Mouse (Mus musculus): Measurements from ENCODE around the gene Tmem59l. TPM values are rescaled to one million over a fixed set of nuclear protein-coding genes. Genes with fewer than 3 reads are reported as not detected.

The Tmem59l gene
- polyA plus RNA-seq, 1 experiment from 2014 or later: 84.4 TPM

GRCm38 (mm10) chr8:70447639-70448420, 39.3 kb downstream of the Tmem59l start:
- WGBS: 76% methylated on average over 19 of the region's 19 CpGs
- Histone ChIP-seq H3K4me3 (ENCODE audit: low read depth, low read length) (no peak overlapping the region), H3K4me2 (ENCODE audit: low read length) (no peak overlapping the region), H3K36me3 (ENCODE audit: control insufficient read depth, insufficient read depth, low read length) (peaks cover 14% of the 10 kb centered on the region; the same call in 1 of the 2 replicates), H3K9me3 (replicated peaks; ENCODE audit: control insufficient read depth, low read length) (no peaks in the 10 kb centered on the region), H3K9ac (ENCODE audit: low read length) (no peak overlapping the region), H3K4me1 (ENCODE audit: control insufficient read depth, insufficient read depth, low read length) (no peaks in the 10 kb centered on the region), H3K27ac (ENCODE audit: low read depth, low read length) (no peak overlapping the region; the same call in 1 of the 2 replicates), H3K27me3 (replicated peaks; ENCODE audit: control insufficient read depth, insufficient read depth, low read length) (no peaks in the 10 kb centered on the region)
- DNase-seq (ENCODE audit: low spot score): peak; percentile 30
- ATAC-seq: 0 out of 2 replicates have a peak, but pooled peaks have one; percentile 34

GRCm38 (mm10) chr8:70445988-70446387, 41.2 kb downstream of the Tmem59l start:
- Histone ChIP-seq H3K9ac (ENCODE audit: low read length) (no peak overlapping the region), H3K27me3 (replicated peaks; ENCODE audit: control insufficient read depth, insufficient read depth, low read length) (no peaks in the 10 kb centered on the region), H3K27ac (ENCODE audit: low read depth, low read length) (no peak overlapping the region), H3K4me2 (ENCODE audit: low read length) (no peak overlapping the region), H3K9me3 (replicated peaks; ENCODE audit: control insufficient read depth, low read length) (no peaks in the 10 kb centered on the region), H3K4me1 (ENCODE audit: control insufficient read depth, insufficient read depth, low read length) (no peaks in the 10 kb centered on the region), H3K4me3 (ENCODE audit: low read depth, low read length) (no peak overlapping the region), H3K36me3 (ENCODE audit: control insufficient read depth, insufficient read depth, low read length) (no peaks in the 10 kb centered on the region)
- ATAC-seq: no peak
- WGBS: 68% methylated on average over 1 of the region's 1 CpGs
- no peak for DNase-seq (ENCODE audit: low spot score)

GRCm38 (mm10) chr8:70443326-70443725, 43.8 kb downstream of the Tmem59l start:
- no peak for DNase-seq (ENCODE audit: low spot score)
- Histone ChIP-seq H3K4me1 (ENCODE audit: control insufficient read depth, insufficient read depth, low read length) (peaks cover 9% of the 10 kb centered on the region), H3K4me3 (ENCODE audit: low read depth, low read length) (no peak overlapping the region), H3K27ac (ENCODE audit: low read depth, low read length) (no peak overlapping the region), H3K9me3 (replicated peaks; ENCODE audit: control insufficient read depth, low read length) (no peaks in the 10 kb centered on the region), H3K27me3 (replicated peaks; ENCODE audit: control insufficient read depth, insufficient read depth, low read length) (no peaks in the 10 kb centered on the region), H3K9ac (ENCODE audit: low read length) (no peak overlapping the region), H3K4me2 (ENCODE audit: low read length) (no peak overlapping the region), H3K36me3 (ENCODE audit: control insufficient read depth, insufficient read depth, low read length) (no peaks in the 10 kb centered on the region)
- ATAC-seq: no peak
- WGBS: 84% methylated on average over 4 of the region's 4 CpGs

GRCm38 (mm10) chr8:70441565-70441964, 45.6 kb downstream of the Tmem59l start:
- H3K9ac ChIP-seq (ENCODE audit: low read length): no peak overlapping the region
- DNase-seq (ENCODE audit: low spot score) (no peak), ATAC-seq (no peak)
- H3K4me1 ChIP-seq (ENCODE audit: control insufficient read depth, insufficient read depth, low read length): peaks cover 11% of the 10 kb centered on the region
- WGBS: 76% methylated on average over 3 of the region's 3 CpGs
- no peaks in the 10 kb centered on the region for H3K9me3 ChIP-seq (replicated peaks; ENCODE audit: control insufficient read depth, low read length)
- H3K36me3 ChIP-seq (ENCODE audit: control insufficient read depth, insufficient read depth, low read length): no peaks in the 10 kb centered on the region
- H3K27ac ChIP-seq (ENCODE audit: low read depth, low read length): no peak overlapping the region
- no peak overlapping the region for H3K4me2 ChIP-seq (ENCODE audit: low read length)
- H3K4me3 ChIP-seq (ENCODE audit: low read depth, low read length): no peak overlapping the region
- H3K27me3 ChIP-seq (replicated peaks; ENCODE audit: control insufficient read depth, insufficient read depth, low read length): no peaks in the 10 kb centered on the region

GRCm38 (mm10) chr8:70440246-70440645, 46.9 kb downstream of the Tmem59l start:
- H3K27me3 ChIP-seq (replicated peaks; ENCODE audit: control insufficient read depth, insufficient read depth, low read length): no peaks in the 10 kb centered on the region
- ATAC-seq (no peak), DNase-seq (ENCODE audit: low spot score) (no peak)
- peak overlapping the region; percentile 62; the same call in 1 of the 2 replicates for H3K4me3 ChIP-seq (ENCODE audit: low read depth, low read length)
- H3K4me2 ChIP-seq (ENCODE audit: low read length): peak overlapping the region; percentile 60
- peaks cover 11% of the 10 kb centered on the region for H3K4me1 ChIP-seq (ENCODE audit: control insufficient read depth, insufficient read depth, low read length)
- 59% methylated on average over 3 of the region's 3 CpGs for WGBS
- H3K9me3 ChIP-seq (replicated peaks; ENCODE audit: control insufficient read depth, low read length): no peaks in the 10 kb centered on the region
- peak overlapping the region; percentile 65; the same call in 1 of the 2 replicates for H3K9ac ChIP-seq (ENCODE audit: low read length)
- no peaks in the 10 kb centered on the region for H3K36me3 ChIP-seq (ENCODE audit: control insufficient read depth, insufficient read depth, low read length)
- H3K27ac ChIP-seq (ENCODE audit: low read depth, low read length): no peak overlapping the region

GRCm38 (mm10) chr8:70439848-70440179, 47.3 kb downstream of the Tmem59l start:
- Histone ChIP-seq H3K4me2 (ENCODE audit: low read length) (peak overlapping the region; percentile 60), H3K9ac (ENCODE audit: low read length) (peak overlapping the region; percentile 65), H3K27ac (ENCODE audit: low read depth, low read length) (no peak overlapping the region), H3K4me1 (ENCODE audit: control insufficient read depth, insufficient read depth, low read length) (peaks cover 11% of the 10 kb centered on the region), H3K4me3 (ENCODE audit: low read depth, low read length) (peak overlapping the region; percentile 62), H3K36me3 (ENCODE audit: control insufficient read depth, insufficient read depth, low read length) (no peaks in the 10 kb centered on the region), H3K9me3 (replicated peaks; ENCODE audit: control insufficient read depth, low read length) (no peaks in the 10 kb centered on the region), H3K27me3 (replicated peaks; ENCODE audit: control insufficient read depth, insufficient read depth, low read length) (no peaks in the 10 kb centered on the region)
- ATAC-seq (no peak), DNase-seq (ENCODE audit: low spot score) (no peak)
- WGBS: 4% methylated on average over 7 of the region's 7 CpGs

- peak within 1 kb of the TSS; percentile 88 for H3K27ac ChIP-seq (ENCODE audit: low read depth, low read length)
- no peaks in the 10 kb centered on the region for H3K27me3 ChIP-seq (replicated peaks; ENCODE audit: control insufficient read depth, insufficient read depth, low read length)
- H3K4me2 ChIP-seq (ENCODE audit: low read length): peak within 1 kb of the TSS; percentile 83
- H3K4me3 ChIP-seq (ENCODE audit: low read depth, low read length): peak within 1 kb of the TSS; percentile 62
- no peaks in the 10 kb centered on the region for H3K9me3 ChIP-seq (replicated peaks; ENCODE audit: control insufficient read depth, low read length)
- no peaks in the 10 kb centered on the region for H3K36me3 ChIP-seq (ENCODE audit: control insufficient read depth, insufficient read depth, low read length)
- ATAC-seq (peak; percentile 98), DNase-seq (ENCODE audit: low spot score) (peak; percentile 98)
- H3K4me1 ChIP-seq (ENCODE audit: control insufficient read depth, insufficient read depth, low read length): peaks cover 11% of the 10 kb centered on the region
- peak within 1 kb of the TSS; percentile 68 for H3K9ac ChIP-seq (ENCODE audit: low read length)
- WGBS: under 1% methylated on average over 56 of the region's 70 CpGs
Observed at GRCm38 (mm10) chr8:70439055-70439847, 47.9 kb downstream of the Tmem59l start, which contains the start of gene Crtc1. Gene Crtc1, minus strand, starts transcription at chr8:70439579.

GRCm38 (mm10) chr8:70438423-70438822, 48.7 kb downstream of the Tmem59l start:
- Histone ChIP-seq H3K4me1 (ENCODE audit: control insufficient read depth, insufficient read depth, low read length) (peaks cover 11% of the 10 kb centered on the region), H3K4me2 (ENCODE audit: low read length) (peak overlapping the region; percentile 83), H3K4me3 (ENCODE audit: low read depth, low read length) (peak overlapping the region; percentile 62), H3K9ac (ENCODE audit: low read length) (peak overlapping the region; percentile 68; the same call in 1 of the 2 replicates), H3K27ac (ENCODE audit: low read depth, low read length) (no peak overlapping the region), H3K36me3 (ENCODE audit: control insufficient read depth, insufficient read depth, low read length) (no peaks in the 10 kb centered on the region), H3K27me3 (replicated peaks; ENCODE audit: control insufficient read depth, insufficient read depth, low read length) (no peaks in the 10 kb centered on the region), H3K9me3 (replicated peaks; ENCODE audit: control insufficient read depth, low read length) (no peaks in the 10 kb centered on the region)
- DNase-seq (ENCODE audit: low spot score) (no peak), ATAC-seq (no peak)
- WGBS: 86% methylated on average over 2 of the region's 2 CpGs

Measured in forebrain, embryonic 14.5 days (tissue).